Mouse (Mus musculus) monocyte, adult 2 months (primary cell): ENCODE results near the gene Hyal1.

Experiments used
- DNase-seq, 2 experiments: peaks; one replicate each; pipeline ENCODE4 v3.0.0; 2022; ENCODE audit warnings: low spot score in 2 of 2, low read depth in 1 of 2

The Hyal1 gene

DNA sequence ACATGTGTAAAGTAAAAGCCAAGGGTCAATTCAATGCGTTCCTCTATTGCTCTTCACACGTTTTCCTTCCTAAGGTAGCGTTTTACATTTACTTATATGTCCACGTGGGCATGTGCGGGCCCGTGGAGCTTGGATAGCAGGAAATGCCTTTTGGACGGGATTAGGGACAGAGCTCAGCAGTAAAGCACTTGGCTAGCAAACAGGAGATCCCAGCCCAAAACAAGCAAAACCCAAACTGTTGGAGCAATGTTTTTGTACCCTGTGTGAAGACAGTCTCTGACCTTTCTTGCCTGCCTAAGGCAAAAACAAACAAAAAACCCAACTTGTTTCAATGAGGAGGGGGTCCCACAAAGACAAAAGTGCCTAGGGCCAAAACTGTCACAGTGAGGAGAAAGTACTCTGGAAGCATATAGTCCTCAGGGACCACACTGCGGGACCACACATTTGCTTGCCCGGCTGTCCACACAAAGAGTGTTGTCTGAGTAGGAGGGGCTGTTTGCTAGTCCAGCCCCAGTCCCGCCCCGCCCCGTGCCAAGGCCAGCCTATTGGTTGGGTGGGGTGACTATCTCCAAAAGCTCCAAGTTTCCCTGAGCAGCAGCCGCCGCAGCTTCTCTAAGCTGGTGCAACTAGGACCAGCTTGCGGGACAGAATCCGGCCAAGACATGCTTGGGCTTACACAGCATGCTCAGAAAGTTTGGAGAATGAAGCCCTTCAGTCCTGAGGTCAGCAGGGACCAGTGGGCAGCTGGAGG lies at the start of gene Hyal1:
Gene Hyal1, plus strand, starts transcription at position 571 of the 751 bp plus-strand sequence.
- no peak for DNase-seq

DNA sequence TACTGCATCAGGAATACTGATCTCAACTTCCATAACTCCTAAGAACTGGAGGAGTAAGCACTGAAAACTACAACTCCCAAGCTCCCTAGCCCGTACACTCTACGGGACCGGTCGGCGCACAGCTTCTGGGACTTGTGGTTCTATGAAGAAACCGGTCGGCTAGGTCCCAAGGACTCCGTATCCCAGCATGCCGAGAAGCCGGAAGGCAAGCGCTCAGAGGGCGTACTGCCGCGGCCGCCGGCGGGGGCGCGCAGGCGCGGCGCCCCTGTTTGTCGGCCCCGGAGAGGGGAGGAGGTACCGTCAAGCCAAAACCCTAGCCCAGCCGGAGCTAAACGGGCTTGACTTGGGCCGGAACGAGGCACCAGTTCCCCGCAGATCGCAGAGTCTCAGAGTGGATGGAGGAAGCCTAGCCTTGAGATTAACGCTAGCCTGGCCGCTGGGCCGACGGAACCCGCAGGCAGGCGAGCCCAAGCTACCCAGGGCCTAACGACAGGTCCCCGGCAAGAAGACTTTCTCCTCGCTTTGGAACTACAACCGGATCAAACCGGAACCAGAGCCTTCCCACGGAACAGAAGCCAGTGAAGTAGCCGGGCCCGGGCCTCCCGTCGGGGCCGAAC lies 42.8 kb upstream of the Hyal1 start, which contains the start of gene Tmem115:
Gene Tmem115, plus strand, starts transcription at position 155 of the 617 bp plus-strand sequence.
- DNase-seq, result peak; percentile 74 to 76

- DNase-seq, result no peak
Observed at GRCm38 (mm10) chr9:107534408-107535202, 42.1 kb upstream of the Hyal1 start.

- no peak for DNase-seq
Observed at GRCm38 (mm10) chr9:107538231-107538630, 38.5 kb upstream of the Hyal1 start.

DNA sequence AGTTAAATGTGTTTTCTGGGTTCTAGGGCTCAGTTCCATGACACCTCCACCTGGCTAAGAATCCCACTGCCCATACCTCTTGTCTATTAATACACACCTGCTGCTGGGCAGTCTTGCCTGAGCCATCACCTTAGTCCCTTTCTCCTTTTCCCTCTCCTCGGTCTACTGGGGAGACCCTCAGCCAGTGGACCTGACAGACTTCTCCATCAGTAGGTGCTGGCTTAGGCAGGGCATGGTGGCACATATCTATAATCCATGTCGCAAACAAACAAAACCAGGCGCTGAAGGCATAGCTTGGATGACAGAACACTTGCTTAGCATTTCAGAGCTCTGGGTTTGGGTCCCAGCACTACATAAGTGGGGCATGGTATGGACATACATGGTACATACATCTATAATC lies 38.0 kb upstream of the Hyal1 start:
- DNase-seq, result no peak

DNA sequence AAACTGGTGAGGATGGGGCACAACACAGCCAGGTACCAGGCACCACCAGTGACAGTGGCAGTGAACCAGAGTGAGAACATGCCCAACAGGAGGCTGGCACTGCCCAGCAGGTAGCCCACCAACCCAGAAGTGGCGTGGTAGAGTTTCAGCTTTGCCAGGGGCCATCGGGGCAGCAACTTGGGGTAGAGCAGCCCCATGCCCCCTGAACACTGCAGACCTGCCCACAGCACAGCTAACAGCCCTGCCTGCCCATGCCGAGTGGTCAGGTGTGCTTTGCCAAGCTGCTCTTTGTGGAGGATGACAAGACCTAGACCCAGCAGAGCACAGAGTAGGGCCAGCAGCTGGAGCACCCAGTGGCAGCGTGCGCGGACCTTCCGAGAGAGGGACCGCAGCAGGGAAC lies 36.8 kb upstream of the Hyal1 start:
- no peak for DNase-seq

GRCm38 (mm10) chr9:107540420-107540819 lies 36.3 kb upstream of the Hyal1 start:
- no peak for DNase-seq

DNA sequence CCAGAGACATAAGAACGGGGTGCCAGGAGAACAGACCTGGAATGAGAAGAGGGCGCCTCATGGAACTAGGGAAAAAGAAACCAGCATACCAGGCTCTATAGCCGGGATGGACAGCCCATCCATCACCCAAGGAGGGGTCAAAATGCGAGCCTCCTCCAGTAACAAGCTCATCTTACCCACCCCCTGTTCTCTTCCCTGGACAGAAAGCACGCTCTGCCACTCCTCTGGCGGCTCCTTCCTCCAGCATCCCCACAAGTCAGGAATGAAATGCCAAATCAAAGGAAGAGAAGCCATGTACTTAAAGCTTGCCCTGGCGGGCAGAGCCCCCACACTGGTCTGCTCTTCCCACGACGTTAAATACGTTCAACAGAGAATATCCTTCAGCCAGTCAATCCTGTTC lies 35.7 kb upstream of the Hyal1 start:
- no peak for DNase-seq

- peak; percentile 64 to 85 for DNase-seq
Observed at GRCm38 (mm10) chr9:107541474-107542351, 35.0 kb upstream of the Hyal1 start, which contains the start of the genes Cyb561d2 and Nprl2. TSS of gene Cyb561d2 (minus strand) at chr9:107542193. TSS of gene Nprl2 (plus strand) at chr9:107542226.

- no peak for DNase-seq
Observed at GRCm38 (mm10) chr9:107542352-107542686, 34.4 kb upstream of the Hyal1 start.

DNA sequence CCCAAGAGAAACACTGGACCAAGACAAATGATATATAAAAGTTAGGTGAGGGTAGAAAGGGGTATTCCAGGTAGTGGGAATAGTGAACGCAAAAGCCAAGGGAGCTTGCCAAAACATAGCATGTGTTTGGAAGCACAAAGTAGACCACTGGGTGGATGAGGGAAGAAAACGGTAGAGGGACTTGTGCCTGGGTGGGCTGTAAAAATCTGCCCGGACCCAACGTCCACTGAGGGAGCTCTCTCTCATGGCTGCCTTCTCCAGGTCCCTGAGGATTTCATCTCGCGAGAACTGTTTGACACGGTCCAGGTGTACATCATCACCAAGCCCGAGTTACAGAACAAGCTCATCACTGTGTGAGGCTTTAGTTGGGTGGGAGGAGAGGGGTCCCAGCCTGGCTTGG lies 34.0 kb upstream of the Hyal1 start:
- DNase-seq, result no peak

GRCm38 (mm10) chr9:107543299-107543698 lies 33.4 kb upstream of the Hyal1 start:
- DNase-seq, result no peak

DNA sequence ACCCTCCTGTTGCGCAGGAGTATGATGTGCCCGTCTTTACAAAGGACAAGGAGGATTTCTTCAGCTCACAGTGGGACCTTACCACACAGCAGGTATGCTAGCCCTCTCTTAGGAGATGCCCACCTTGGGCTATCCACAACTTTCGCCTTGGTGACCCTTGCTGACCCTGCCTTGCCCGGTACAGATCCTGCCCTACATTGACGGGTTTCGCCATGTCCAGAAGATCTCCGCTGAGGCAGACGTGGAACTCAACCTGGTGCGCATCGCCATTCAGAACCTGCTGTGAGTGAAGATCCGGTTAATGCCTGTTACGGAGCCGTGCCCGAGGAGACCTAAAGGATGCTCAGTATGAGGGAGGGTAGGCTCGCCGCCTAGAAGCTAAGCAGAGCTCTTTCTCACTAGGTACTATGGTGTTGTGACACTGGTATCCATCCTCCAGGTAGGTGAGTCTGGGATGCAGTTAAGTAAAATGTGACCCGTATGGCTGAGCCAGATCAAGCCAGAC lies 32.5 kb upstream of the Hyal1 start:
- DNase-seq, result no peak

DNA sequence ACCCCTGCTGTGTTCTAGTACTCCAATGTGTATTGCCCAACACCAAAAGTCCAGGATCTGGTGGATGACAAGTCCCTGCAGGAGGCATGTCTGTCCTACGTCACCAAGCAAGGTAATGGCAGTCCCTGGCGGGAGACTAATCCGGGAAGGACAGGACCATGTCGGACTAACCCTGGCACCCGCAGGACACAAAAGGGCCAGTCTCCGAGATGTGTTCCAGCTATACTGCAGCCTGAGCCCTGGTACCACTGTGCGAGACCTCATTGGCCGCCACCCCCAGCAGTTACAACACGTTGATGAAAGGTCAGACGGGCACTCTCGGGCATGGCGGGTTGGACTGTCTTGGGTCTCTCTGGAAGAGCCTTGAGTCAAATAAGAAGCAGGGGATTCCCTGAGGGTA lies 32.0 kb upstream of the Hyal1 start:
- no peak for DNase-seq

DNA sequence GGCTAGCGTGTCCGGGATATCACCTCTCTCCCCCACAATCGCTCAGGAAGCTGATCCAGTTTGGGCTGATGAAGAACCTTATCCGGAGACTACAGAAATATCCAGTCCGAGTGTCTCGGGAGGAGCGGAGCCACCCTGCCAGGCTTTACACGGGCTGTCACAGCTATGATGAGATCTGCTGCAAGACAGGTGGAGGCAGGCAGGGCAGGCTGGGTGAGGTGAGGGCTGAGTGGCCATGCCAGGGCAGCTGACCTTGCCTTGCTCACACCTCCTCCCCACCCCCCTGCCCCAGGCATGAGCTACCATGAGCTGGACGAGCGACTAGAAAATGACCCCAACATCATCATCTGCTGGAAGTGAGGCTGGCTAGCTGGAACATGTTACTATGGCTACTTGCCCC lies 31.5 kb upstream of the Hyal1 start:
- no peak for DNase-seq

GRCm38 (mm10) chr9:107545602-107546001 lies 31.1 kb upstream of the Hyal1 start:
- peak in 1 of 2 experiments; percentile 58 for DNase-seq

DNA sequence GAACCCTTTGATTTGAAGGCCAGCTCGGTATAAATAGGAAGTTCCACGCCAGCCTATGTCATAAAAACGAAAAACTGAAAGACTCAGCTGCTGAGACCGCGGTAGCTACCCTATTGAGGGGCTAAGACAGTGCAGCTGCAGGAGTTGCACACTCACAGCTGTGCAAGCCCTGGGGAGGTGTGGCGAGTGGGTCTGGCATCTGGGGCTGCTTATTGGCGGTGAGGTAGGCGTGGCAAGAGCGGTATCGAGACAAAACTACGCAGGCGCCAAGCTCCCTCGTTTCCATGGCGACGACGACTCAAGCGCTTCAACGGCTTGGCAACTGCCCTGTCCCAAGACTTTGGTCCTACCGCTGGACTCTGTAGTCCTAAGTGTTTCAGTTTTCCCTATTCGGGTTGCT lies 29.7 kb upstream of the Hyal1 start, which contains the start of gene Zmynd10:
Gene Zmynd10, plus strand, starts transcription at position 273 of the 400 bp plus-strand sequence.
- peak; percentile 55 to 60 for DNase-seq

- no peak for DNase-seq
Observed at GRCm38 (mm10) chr9:107547957-107548356, 28.8 kb upstream of the Hyal1 start.

GRCm38 (mm10) chr9:107548820-107549219 lies 27.9 kb upstream of the Hyal1 start:
- no peak for DNase-seq

- no peak for DNase-seq
Observed at GRCm38 (mm10) chr9:107549297-107550074, 27.2 kb upstream of the Hyal1 start.
